Mouse (Mus musculus): ENCODE data around the gene Ncam2. TPM values are rescaled to one million over a fixed set of nuclear protein-coding genes. Genes with fewer than 3 reads are reported as not detected.

The Ncam2 gene
- polyA plus RNA-seq, 1 experiment: not detected

- H3K4me3 ChIP-seq (ENCODE audit: low read depth, low read length): no peak overlapping the region
- TF ChIP-seq POLR2A (IDR thresholded peaks at IDR 0.05; ENCODE audit: insufficient read depth, low read length) (no peak), CTCF (IDR thresholded peaks at IDR 0.05; ENCODE audit: low read depth, low read length) (no peak), EP300 (IDR thresholded peaks at IDR 0.05; ENCODE audit: insufficient read depth, low read depth, low read length) (no peak)
- H3K27me3 ChIP-seq (ENCODE audit: control insufficient read depth, insufficient read depth, low read length, poor library complexity, severe bottlenecking): no peaks in the 10 kb centered on the region
- no peak overlapping the region for H3K9ac ChIP-seq (ENCODE audit: low read depth, poor library complexity, severe bottlenecking)
- H3K9me3 ChIP-seq (replicated peaks; ENCODE audit: control insufficient read depth, insufficient read depth, low read length, poor library complexity, severe bottlenecking): no peaks in the 10 kb centered on the region
- H3K4me1 ChIP-seq (ENCODE audit: control insufficient read depth, insufficient read depth, low read length): no peaks in the 10 kb centered on the region
- no peak overlapping the region for H3K27ac ChIP-seq (ENCODE audit: insufficient read depth, low read length)
- no peaks in the 10 kb centered on the region for H3K36me3 ChIP-seq (ENCODE audit: control insufficient read depth, insufficient read depth, low read length, poor library complexity, severe bottlenecking)
These were observed 422.8 kb downstream of the Ncam2 start for GRCm38 (mm10) chr16:81623276-81623675.

GRCm38 (mm10) chr16:81623776-81624175 lies 423.3 kb downstream of the Ncam2 start:
- H3K36me3 ChIP-seq (ENCODE audit: control insufficient read depth, insufficient read depth, low read length, poor library complexity, severe bottlenecking): no peaks in the 10 kb centered on the region
- H3K4me3 ChIP-seq (ENCODE audit: low read depth, low read length): no peak overlapping the region
- H3K27me3 ChIP-seq (ENCODE audit: control insufficient read depth, insufficient read depth, low read length, poor library complexity, severe bottlenecking): no peaks in the 10 kb centered on the region
- no peak overlapping the region for H3K27ac ChIP-seq (ENCODE audit: insufficient read depth, low read length)
- H3K9me3 ChIP-seq (replicated peaks; ENCODE audit: control insufficient read depth, insufficient read depth, low read length, poor library complexity, severe bottlenecking): no peaks in the 10 kb centered on the region
- no peak for TF ChIP-seq EP300 (IDR thresholded peaks at IDR 0.05; ENCODE audit: insufficient read depth, low read depth, low read length)
- TF ChIP-seq POLR2A (IDR thresholded peaks at IDR 0.05; ENCODE audit: insufficient read depth, low read length): no peak
- no peak for TF ChIP-seq CTCF (IDR thresholded peaks at IDR 0.05; ENCODE audit: low read depth, low read length)
- H3K9ac ChIP-seq (ENCODE audit: low read depth, poor library complexity, severe bottlenecking): no peak overlapping the region
- H3K4me1 ChIP-seq (ENCODE audit: control insufficient read depth, insufficient read depth, low read length): no peaks in the 10 kb centered on the region

GRCm38 (mm10) chr16:81650286-81650685 lies 449.8 kb downstream of the Ncam2 start:
- Histone ChIP-seq H3K27ac (ENCODE audit: insufficient read depth, low read length) (no peak overlapping the region), H3K9ac (ENCODE audit: low read depth, poor library complexity, severe bottlenecking) (no peak overlapping the region), H3K4me1 (ENCODE audit: control insufficient read depth, insufficient read depth, low read length) (no peaks in the 10 kb centered on the region), H3K9me3 (replicated peaks; ENCODE audit: control insufficient read depth, insufficient read depth, low read length, poor library complexity, severe bottlenecking) (no peaks in the 10 kb centered on the region), H3K27me3 (ENCODE audit: control insufficient read depth, insufficient read depth, low read length, poor library complexity, severe bottlenecking) (no peaks in the 10 kb centered on the region), H3K36me3 (ENCODE audit: control insufficient read depth, insufficient read depth, low read length, poor library complexity, severe bottlenecking) (no peaks in the 10 kb centered on the region), H3K4me3 (ENCODE audit: low read depth, low read length) (no peak overlapping the region)
- TF ChIP-seq CTCF (IDR thresholded peaks at IDR 0.05; ENCODE audit: low read depth, low read length) (no peak), POLR2A (IDR thresholded peaks at IDR 0.05; ENCODE audit: insufficient read depth, low read length) (no peak), EP300 (IDR thresholded peaks at IDR 0.05; ENCODE audit: insufficient read depth, low read depth, low read length) (no peak)

- no peaks in the 10 kb centered on the region for H3K9me3 ChIP-seq (replicated peaks; ENCODE audit: control insufficient read depth, insufficient read depth, low read length, poor library complexity, severe bottlenecking)
- no peaks in the 10 kb centered on the region for H3K36me3 ChIP-seq (ENCODE audit: control insufficient read depth, insufficient read depth, low read length, poor library complexity, severe bottlenecking)
- no peak overlapping the region for H3K9ac ChIP-seq (ENCODE audit: low read depth, poor library complexity, severe bottlenecking)
- no peaks in the 10 kb centered on the region for H3K4me1 ChIP-seq (ENCODE audit: control insufficient read depth, insufficient read depth, low read length)
- TF ChIP-seq POLR2A (IDR thresholded peaks at IDR 0.05; ENCODE audit: insufficient read depth, low read length) (no peak), EP300 (IDR thresholded peaks at IDR 0.05; ENCODE audit: insufficient read depth, low read depth, low read length) (no peak), CTCF (IDR thresholded peaks at IDR 0.05; ENCODE audit: low read depth, low read length) (no peak)
- H3K27ac ChIP-seq (ENCODE audit: insufficient read depth, low read length): no peak overlapping the region
- H3K4me3 ChIP-seq (ENCODE audit: low read depth, low read length): no peak overlapping the region
- no peaks in the 10 kb centered on the region for H3K27me3 ChIP-seq (ENCODE audit: control insufficient read depth, insufficient read depth, low read length, poor library complexity, severe bottlenecking)
These were observed 451.1 kb downstream of the Ncam2 start for GRCm38 (mm10) chr16:81651550-81651949.

- Histone ChIP-seq H3K4me3 (ENCODE audit: low read depth, low read length) (no peak overlapping the region), H3K27ac (ENCODE audit: insufficient read depth, low read length) (no peak overlapping the region), H3K9ac (ENCODE audit: low read depth, poor library complexity, severe bottlenecking) (no peak overlapping the region), H3K9me3 (replicated peaks; ENCODE audit: control insufficient read depth, insufficient read depth, low read length, poor library complexity, severe bottlenecking) (no peaks in the 10 kb centered on the region), H3K4me1 (ENCODE audit: control insufficient read depth, insufficient read depth, low read length) (no peaks in the 10 kb centered on the region), H3K27me3 (ENCODE audit: control insufficient read depth, insufficient read depth, low read length, poor library complexity, severe bottlenecking) (no peaks in the 10 kb centered on the region), H3K36me3 (ENCODE audit: control insufficient read depth, insufficient read depth, low read length, poor library complexity, severe bottlenecking) (no peaks in the 10 kb centered on the region)
- TF ChIP-seq CTCF (IDR thresholded peaks at IDR 0.05; ENCODE audit: low read depth, low read length): no peak
- TF ChIP-seq POLR2A (IDR thresholded peaks at IDR 0.05; ENCODE audit: insufficient read depth, low read length): no peak
- no peak for TF ChIP-seq EP300 (IDR thresholded peaks at IDR 0.05; ENCODE audit: insufficient read depth, low read depth, low read length)
These were observed 456.1 kb downstream of the Ncam2 start for GRCm38 (mm10) chr16:81656550-81656949.

GRCm38 (mm10) chr16:81673866-81674265 lies 473.4 kb downstream of the Ncam2 start:
- no peak overlapping the region for H3K9ac ChIP-seq (ENCODE audit: low read depth, poor library complexity, severe bottlenecking)
- H3K36me3 ChIP-seq (ENCODE audit: control insufficient read depth, insufficient read depth, low read length, poor library complexity, severe bottlenecking): no peaks in the 10 kb centered on the region
- H3K9me3 ChIP-seq (replicated peaks; ENCODE audit: control insufficient read depth, insufficient read depth, low read length, poor library complexity, severe bottlenecking): no peaks in the 10 kb centered on the region

More at GRCm38 (mm10) chr16:81673866-81674265, 473.4 kb downstream of the Ncam2 start:
- H3K4me1 ChIP-seq (ENCODE audit: control insufficient read depth, insufficient read depth, low read length): no peaks in the 10 kb centered on the region
- H3K27ac ChIP-seq (ENCODE audit: insufficient read depth, low read length): no peak overlapping the region
- H3K4me3 ChIP-seq (ENCODE audit: low read depth, low read length): no peak overlapping the region
- H3K27me3 ChIP-seq (ENCODE audit: control insufficient read depth, insufficient read depth, low read length, poor library complexity, severe bottlenecking): no peaks in the 10 kb centered on the region
- no peak for TF ChIP-seq EP300 (IDR thresholded peaks at IDR 0.05; ENCODE audit: insufficient read depth, low read depth, low read length)
- TF ChIP-seq CTCF (IDR thresholded peaks at IDR 0.05; ENCODE audit: low read depth, low read length): no peak
- no peak for TF ChIP-seq POLR2A (IDR thresholded peaks at IDR 0.05; ENCODE audit: insufficient read depth, low read length)
